Mouse (Mus musculus): ENCODE measurements at regions not wholly inside any gene's neighbourhood (a gene's known extent, or its start where the extent isn't known, plus 50 kb on each side); places are given as distances from the start of the nearest gene placed in this dataset.

DNA sequence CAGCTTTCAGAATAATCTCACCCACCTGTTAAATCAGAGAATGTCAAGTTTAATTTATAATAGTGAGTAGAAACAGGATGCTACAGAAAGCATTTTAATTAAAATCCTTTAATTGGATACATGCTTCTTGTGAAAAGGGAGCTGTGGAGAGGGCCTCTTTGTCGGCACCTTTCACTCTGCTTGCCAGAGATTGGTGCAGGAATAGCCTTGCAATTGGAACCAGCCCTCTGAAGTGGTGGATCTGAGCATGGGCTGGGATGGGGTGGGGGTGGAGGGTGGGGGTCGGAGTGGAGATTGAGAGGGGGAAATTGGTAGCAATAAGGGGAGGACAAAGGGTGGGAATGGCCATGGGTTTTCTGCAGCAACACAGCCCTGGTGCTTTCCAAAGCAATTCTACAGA is 207.2 kb downstream of the Tbx15 start:
- Histone ChIP-seq H3K9me3 (ENCODE audit: control insufficient read depth, low read length) (no peaks in the 10 kb centered on the region), H3K4me1 (ENCODE audit: control insufficient read depth, insufficient read depth, low read length) (no peaks in the 10 kb centered on the region), H3K9ac (ENCODE audit: low read length) (no peak overlapping the region), H3K36me3 (ENCODE audit: control insufficient read depth, insufficient read depth, low read length) (no peaks in the 10 kb centered on the region), H3K27ac (ENCODE audit: low read depth, low read length) (no peak overlapping the region), H3K4me3 (ENCODE audit: low read depth, low read length) (no peak overlapping the region), H3K4me2 (ENCODE audit: low read depth) (no peak overlapping the region), H3K27me3 (ENCODE audit: control insufficient read depth, insufficient read depth, low read length) (no peaks in the 10 kb centered on the region)
- ATAC-seq (ENCODE audit: insufficient read depth, low FRiP score, low TSS enrichment), result no peak
- WGBS, result 30% methylated on average over 2 of the region's 2 CpGs
- DNase-seq (ENCODE audit: low spot score), result no peak

DNA sequence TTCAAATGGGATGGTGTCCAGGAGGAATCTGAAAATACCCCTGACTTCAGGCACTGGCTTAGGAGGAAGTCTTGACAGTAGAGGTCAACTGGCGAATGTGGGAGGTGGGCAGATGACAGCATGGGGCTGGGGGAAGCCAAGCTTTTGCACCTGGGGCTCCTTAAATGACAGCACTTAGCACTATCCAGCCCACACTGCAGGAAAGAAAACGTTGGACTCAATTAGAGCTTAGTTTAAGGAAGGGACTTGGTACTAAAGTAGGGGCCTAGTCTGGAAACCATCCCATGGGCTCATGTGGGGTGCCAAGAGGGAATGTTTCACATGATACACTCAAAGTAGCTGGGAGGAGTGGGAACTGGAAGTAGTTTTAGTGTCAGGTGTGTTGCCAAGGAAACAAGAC is 207.6 kb downstream of the Tbx15 start:
- DNase-seq (ENCODE audit: low spot score) (no peak), ATAC-seq (ENCODE audit: insufficient read depth, low FRiP score, low TSS enrichment) (no peak)
- Histone ChIP-seq H3K4me1 (ENCODE audit: control insufficient read depth, insufficient read depth, low read length) (no peaks in the 10 kb centered on the region), H3K9ac (ENCODE audit: low read length) (no peak overlapping the region), H3K27ac (ENCODE audit: low read depth, low read length) (no peak overlapping the region), H3K27me3 (ENCODE audit: control insufficient read depth, insufficient read depth, low read length) (no peaks in the 10 kb centered on the region), H3K4me2 (ENCODE audit: low read depth) (no peak overlapping the region), H3K4me3 (ENCODE audit: low read depth, low read length) (no peak overlapping the region), H3K36me3 (ENCODE audit: control insufficient read depth, insufficient read depth, low read length) (no peaks in the 10 kb centered on the region), H3K9me3 (ENCODE audit: control insufficient read depth, low read length) (no peaks in the 10 kb centered on the region)
- WGBS, result 45% methylated on average over 2 of the region's 2 CpGs

DNA sequence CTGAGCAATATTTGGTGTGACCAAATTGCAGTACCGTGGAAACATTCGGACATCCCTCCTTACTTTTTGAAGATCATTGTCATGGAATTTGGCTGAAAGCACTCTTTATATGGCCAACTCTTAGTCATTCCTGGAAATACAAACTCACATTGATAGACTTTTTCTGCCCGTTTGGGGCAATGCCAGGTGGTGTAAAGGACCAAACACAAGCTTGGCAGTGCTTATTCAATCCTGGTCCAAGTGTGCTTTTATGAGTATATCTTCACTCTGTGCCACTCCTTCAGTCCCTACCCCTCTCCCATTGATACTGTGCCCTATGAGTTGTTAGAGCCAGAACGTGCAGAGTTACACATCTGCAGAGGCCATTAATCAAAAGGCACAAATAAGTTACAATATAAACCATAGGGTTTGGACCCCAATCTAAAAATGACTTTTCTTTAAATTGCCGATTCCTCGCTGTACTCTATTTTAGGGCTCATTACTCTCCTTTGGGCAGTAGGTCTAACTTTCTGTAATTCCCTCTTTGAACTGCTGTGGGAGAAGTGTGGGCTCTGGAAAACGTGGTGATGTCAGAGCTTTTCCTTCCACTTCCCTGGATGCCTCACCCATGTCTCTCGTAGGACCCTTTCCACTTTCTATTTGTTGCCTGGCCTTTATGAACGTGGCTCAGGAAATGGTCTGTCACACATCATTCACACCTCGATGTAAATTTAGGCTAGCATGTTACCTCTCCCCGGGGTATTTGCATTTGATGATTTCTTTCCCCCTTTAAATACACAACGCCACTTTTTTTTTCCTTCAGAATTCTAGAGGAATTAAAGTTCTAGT is 219.1 kb downstream of the Tbx15 start:
- Histone ChIP-seq H3K36me3 (ENCODE audit: control insufficient read depth, insufficient read depth, low read length) (no peaks in the 10 kb centered on the region), H3K9me3 (ENCODE audit: control insufficient read depth, low read length) (no peaks in the 10 kb centered on the region), H3K4me2 (ENCODE audit: low read depth) (no peak overlapping the region), H3K27ac (ENCODE audit: low read depth, low read length) (no peak overlapping the region), H3K4me3 (ENCODE audit: low read depth, low read length) (no peak overlapping the region), H3K27me3 (ENCODE audit: control insufficient read depth, insufficient read depth, low read length) (no peaks in the 10 kb centered on the region), H3K9ac (ENCODE audit: low read length) (no peak overlapping the region), H3K4me1 (ENCODE audit: control insufficient read depth, insufficient read depth, low read length) (no peaks in the 10 kb centered on the region)
- ATAC-seq (ENCODE audit: insufficient read depth, low FRiP score, low TSS enrichment), result no peak
- 78% methylated on average over 12 of the region's 12 CpGs for WGBS
- DNase-seq (ENCODE audit: low spot score), result no peak

DNA sequence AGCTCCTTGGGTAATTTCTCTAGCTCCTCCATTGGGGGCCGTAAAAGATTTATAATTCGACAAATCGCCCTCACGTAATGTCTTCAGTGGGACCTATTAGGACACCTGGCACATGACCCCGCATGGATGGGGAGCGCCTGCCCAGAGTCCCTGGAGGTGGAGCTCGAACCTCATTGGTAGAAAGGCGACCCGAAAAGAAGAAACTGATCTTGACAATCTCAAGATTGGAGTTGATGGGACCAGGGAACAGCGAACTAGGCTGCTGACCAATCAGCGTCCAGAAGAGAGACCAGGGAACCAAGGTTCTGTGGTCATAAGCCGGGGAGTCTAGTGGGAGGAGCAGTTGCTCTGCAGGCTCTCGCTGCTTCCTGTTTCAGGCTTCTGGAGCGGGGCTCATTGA is 259.8 kb downstream of the Tbx15 start:
- no peak overlapping the region for H3K27ac ChIP-seq (ENCODE audit: low read depth, low read length)
- no peaks in the 10 kb centered on the region for H3K9me3 ChIP-seq (ENCODE audit: control insufficient read depth, low read length)
- H3K4me1 ChIP-seq (ENCODE audit: control insufficient read depth, insufficient read depth, low read length), result no peaks in the 10 kb centered on the region
- 86% methylated on average over 14 of the region's 14 CpGs for WGBS
- no peaks in the 10 kb centered on the region for H3K27me3 ChIP-seq (ENCODE audit: control insufficient read depth, insufficient read depth, low read length)
- ATAC-seq (ENCODE audit: insufficient read depth, low FRiP score, low TSS enrichment) (no peak), DNase-seq (ENCODE audit: low spot score) (no peak)
- H3K4me3 ChIP-seq (ENCODE audit: low read depth, low read length), result no peak overlapping the region
- no peak overlapping the region for H3K4me2 ChIP-seq (ENCODE audit: low read depth)
- no peak overlapping the region for H3K9ac ChIP-seq (ENCODE audit: low read length)
- no peaks in the 10 kb centered on the region for H3K36me3 ChIP-seq (ENCODE audit: control insufficient read depth, insufficient read depth, low read length)

DNA sequence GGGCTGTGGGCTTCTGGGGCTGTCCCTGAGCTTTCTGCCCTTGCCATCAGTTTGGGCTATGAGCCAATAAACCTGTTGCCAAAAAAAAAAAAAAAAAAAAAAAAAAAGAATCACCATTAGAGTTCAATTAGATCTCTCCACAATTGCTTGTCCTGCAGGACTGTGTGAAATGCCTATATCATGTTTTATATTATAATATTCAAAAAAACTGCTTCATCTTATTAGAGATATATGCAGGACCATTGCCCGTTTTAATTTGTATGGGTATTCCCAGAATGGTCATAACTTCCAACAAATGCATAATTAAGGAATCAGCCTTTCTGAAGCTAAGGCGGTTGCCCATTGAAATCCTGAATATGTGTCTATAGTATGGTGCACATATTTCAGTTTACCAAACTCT is 264.6 kb downstream of the Tbx15 start:
- Histone ChIP-seq H3K36me3 (ENCODE audit: control insufficient read depth, insufficient read depth, low read length) (no peaks in the 10 kb centered on the region), H3K4me2 (ENCODE audit: low read depth) (no peak overlapping the region), H3K4me1 (ENCODE audit: control insufficient read depth, insufficient read depth, low read length) (no peaks in the 10 kb centered on the region), H3K9me3 (ENCODE audit: control insufficient read depth, low read length) (no peaks in the 10 kb centered on the region), H3K4me3 (ENCODE audit: low read depth, low read length) (no peak overlapping the region), H3K27me3 (ENCODE audit: control insufficient read depth, insufficient read depth, low read length) (no peaks in the 10 kb centered on the region), H3K9ac (ENCODE audit: low read length) (no peak overlapping the region), H3K27ac (ENCODE audit: low read depth, low read length) (no peak overlapping the region)
- DNase-seq (ENCODE audit: low spot score) (no peak), ATAC-seq (ENCODE audit: insufficient read depth, low FRiP score, low TSS enrichment) (no peak)
- 94% methylated on average over 2 of the region's 2 CpGs for WGBS

DNA sequence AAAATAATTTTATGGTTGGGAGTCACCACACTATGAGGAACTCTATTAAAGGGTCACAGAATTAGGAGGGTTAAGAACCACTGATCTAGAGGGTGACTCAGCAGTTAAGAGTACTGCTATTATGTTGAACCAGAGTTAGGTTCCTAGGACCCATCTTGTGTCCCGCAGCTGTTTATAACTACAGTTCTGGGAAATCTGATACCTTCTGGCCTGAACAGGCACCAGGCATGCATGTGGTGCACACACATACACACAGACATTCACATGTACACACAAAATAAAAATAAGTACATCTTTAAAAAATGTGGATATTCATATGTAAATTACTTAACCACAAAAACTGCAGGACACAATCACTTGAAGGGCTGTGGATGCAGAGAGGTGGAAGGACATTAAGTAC is 272.1 kb downstream of the Tbx15 start:
- WGBS, result 76% methylated on average over 1 of the region's 1 CpGs
- Histone ChIP-seq H3K4me2 (ENCODE audit: low read depth) (no peak overlapping the region), H3K9me3 (ENCODE audit: control insufficient read depth, low read length) (no peaks in the 10 kb centered on the region), H3K27ac (ENCODE audit: low read depth, low read length) (no peak overlapping the region), H3K27me3 (ENCODE audit: control insufficient read depth, insufficient read depth, low read length) (no peaks in the 10 kb centered on the region), H3K4me1 (ENCODE audit: control insufficient read depth, insufficient read depth, low read length) (no peaks in the 10 kb centered on the region), H3K9ac (ENCODE audit: low read length) (no peak overlapping the region), H3K4me3 (ENCODE audit: low read depth, low read length) (no peak overlapping the region), H3K36me3 (ENCODE audit: control insufficient read depth, insufficient read depth, low read length) (no peaks in the 10 kb centered on the region)
- ATAC-seq (ENCODE audit: insufficient read depth, low FRiP score, low TSS enrichment) (no peak), DNase-seq (ENCODE audit: low spot score) (no peak)

DNA sequence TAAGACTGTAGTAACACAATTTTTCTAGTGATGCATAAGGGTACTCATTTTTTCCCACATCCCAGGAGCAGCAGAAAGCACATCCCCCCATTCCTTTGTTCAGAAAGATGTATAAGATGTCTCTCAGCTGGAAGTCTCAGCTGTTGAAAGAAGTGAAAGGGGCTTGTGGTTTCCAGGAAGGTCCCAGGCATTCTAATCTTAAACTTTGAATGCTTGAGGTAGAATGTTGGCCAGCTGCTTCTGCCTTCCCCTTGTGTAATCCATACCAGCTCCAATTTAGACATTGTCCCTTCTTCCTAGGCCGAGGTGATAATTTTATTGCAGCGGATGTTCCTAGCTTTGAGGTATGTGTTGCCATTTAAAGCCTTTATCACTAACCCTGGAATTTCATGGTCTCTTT is 272.8 kb downstream of the Tbx15 start:
- Histone ChIP-seq H3K4me1 (ENCODE audit: control insufficient read depth, insufficient read depth, low read length) (no peaks in the 10 kb centered on the region), H3K4me3 (ENCODE audit: low read depth, low read length) (no peak overlapping the region), H3K9ac (ENCODE audit: low read length) (no peak overlapping the region), H3K4me2 (ENCODE audit: low read depth) (no peak overlapping the region), H3K9me3 (ENCODE audit: control insufficient read depth, low read length) (no peaks in the 10 kb centered on the region), H3K36me3 (ENCODE audit: control insufficient read depth, insufficient read depth, low read length) (no peaks in the 10 kb centered on the region), H3K27ac (ENCODE audit: low read depth, low read length) (no peak overlapping the region), H3K27me3 (ENCODE audit: control insufficient read depth, insufficient read depth, low read length) (no peaks in the 10 kb centered on the region)
- DNase-seq (ENCODE audit: low spot score) (no peak), ATAC-seq (ENCODE audit: insufficient read depth, low FRiP score, low TSS enrichment) (no peak)
- WGBS, result 77% methylated on average over 2 of the region's 2 CpGs

DNA sequence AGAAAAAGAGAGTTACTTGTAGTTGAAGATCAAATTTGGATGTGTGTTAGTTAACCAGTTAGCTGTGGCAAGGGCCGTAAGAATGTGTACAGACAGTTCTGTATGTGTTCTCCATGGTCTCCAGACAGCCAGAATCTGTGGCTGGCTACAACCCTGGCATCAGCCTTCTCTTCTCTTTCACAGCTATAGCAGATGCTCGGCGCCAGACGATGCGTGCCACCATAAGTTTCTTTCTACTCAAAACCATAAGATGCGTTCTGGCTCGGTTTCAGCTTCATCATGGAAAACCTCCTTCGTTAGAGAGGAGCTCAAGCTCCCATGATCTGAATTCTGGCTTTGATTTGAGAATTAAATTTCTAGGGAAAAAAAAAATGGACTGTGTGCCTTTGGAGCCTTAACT is 275.6 kb downstream of the Tbx15 start:
- Histone ChIP-seq H3K4me1 (ENCODE audit: control insufficient read depth, insufficient read depth, low read length) (no peaks in the 10 kb centered on the region), H3K9me3 (ENCODE audit: control insufficient read depth, low read length) (no peaks in the 10 kb centered on the region), H3K9ac (ENCODE audit: low read length) (no peak overlapping the region), H3K36me3 (ENCODE audit: control insufficient read depth, insufficient read depth, low read length) (no peaks in the 10 kb centered on the region), H3K27me3 (ENCODE audit: control insufficient read depth, insufficient read depth, low read length) (no peaks in the 10 kb centered on the region), H3K27ac (ENCODE audit: low read depth, low read length) (no peak overlapping the region), H3K4me2 (ENCODE audit: low read depth) (no peak overlapping the region), H3K4me3 (ENCODE audit: low read depth, low read length) (no peak overlapping the region)
- no peak for DNase-seq (ENCODE audit: low spot score)
- no peak for ATAC-seq (ENCODE audit: insufficient read depth, low FRiP score, low TSS enrichment)
- WGBS, result 96% methylated on average over 8 of the region's 8 CpGs

DNA sequence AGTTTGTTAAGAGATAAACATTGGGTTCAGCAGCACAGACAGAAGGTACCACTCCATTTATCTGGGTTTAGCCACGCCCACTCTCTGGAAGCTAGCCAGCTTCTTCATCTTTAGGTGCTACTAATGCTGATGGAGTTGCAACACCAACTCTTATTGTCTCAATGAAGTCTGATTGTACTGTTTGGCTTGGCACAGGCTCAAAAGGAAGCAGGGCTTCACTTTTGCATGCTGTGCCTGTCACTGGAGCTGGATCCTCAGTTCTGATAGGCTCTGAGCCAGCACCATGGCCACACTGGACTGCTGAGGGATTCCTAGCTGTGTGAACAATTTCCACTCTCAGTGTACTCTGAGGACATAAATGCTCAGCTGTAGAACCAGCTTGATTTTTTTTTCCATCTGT is 320.7 kb downstream of the Tbx15 start:
- H3K4me1 ChIP-seq (ENCODE audit: control insufficient read depth, insufficient read depth, low read length), result no peaks in the 10 kb centered on the region
- ATAC-seq (ENCODE audit: insufficient read depth, low FRiP score, low TSS enrichment), result no peak
- no peak overlapping the region for H3K4me3 ChIP-seq (ENCODE audit: low read depth, low read length)
- no peak overlapping the region for H3K27ac ChIP-seq (ENCODE audit: low read depth, low read length)
- 66% methylated on average over 1 of the region's 1 CpGs for whole genome bisulfite sequencing
- no peaks in the 10 kb centered on the region for H3K36me3 ChIP-seq (ENCODE audit: control insufficient read depth, insufficient read depth, low read length)
- no peaks in the 10 kb centered on the region for H3K27me3 ChIP-seq (ENCODE audit: control insufficient read depth, insufficient read depth, low read length)
- peak; percentile 9 for DNase-seq (ENCODE audit: low spot score)
- H3K9me3 ChIP-seq (ENCODE audit: control insufficient read depth, low read length), result no peaks in the 10 kb centered on the region
- no peak overlapping the region for H3K9ac ChIP-seq (ENCODE audit: low read length)
- H3K4me2 ChIP-seq (ENCODE audit: low read depth), result no peak overlapping the region

Data from neural tube, embryonic 11.5 days (tissue).